Mouse (Mus musculus): ENCODE results near the gene Chordc1. TPM values are rescaled to one million over a fixed set of nuclear protein-coding genes. Genes with fewer than 3 reads are reported as not detected.

Chordc1 gene
- 14.1 and 16.0 TPM in 2 replicates for polyA plus RNA-seq (2012; rRNA removed)

DNA sequence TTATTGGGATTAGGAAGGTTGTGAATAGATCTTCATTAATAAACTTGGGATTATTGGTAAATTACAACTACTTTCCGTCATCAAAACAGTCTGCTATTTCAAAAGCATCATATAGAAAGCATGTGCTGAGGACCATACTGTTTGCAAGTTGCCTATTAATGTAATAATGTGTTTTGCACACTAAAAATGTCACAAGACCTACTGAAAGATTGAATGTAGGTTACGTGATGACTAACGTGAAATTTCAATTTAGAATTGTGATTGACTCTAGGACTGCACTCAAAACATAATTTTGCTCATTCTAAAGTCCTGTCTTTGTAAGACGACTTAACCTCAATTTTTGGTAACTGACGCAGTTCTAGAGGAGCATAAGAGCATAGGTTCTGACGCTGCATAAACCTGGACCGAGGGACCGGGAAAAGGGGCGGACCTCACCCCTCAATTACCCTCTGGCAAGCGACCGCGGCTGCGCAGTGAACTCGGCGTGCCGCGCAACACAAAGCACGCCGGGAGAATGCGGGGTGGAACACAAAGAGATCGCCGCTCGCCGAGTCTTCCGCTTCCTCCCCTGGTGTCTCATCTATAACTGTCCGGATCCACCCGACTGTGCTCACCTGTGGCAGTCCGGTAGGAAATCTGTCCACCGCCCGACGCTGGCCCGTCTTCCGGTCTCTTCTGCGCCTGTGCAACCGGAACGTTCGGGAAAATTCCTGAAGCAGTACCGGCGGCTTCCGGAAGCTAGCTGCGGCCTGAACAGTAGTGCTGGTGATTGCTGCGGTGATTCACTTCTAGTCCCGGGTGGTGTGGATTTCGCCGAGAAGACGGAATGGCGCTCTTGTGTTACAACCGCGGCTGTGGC lies at the start of gene Chordc1:
Chordc1 (plus strand) TSS at position 555 of the 859 bp plus-strand sequence.

Other genes starting within 250 kb of the Chordc1 start
- gene Naalad2, start 110.9 kb downstream of the Chordc1 start, polyA plus RNA-seq (2012; rRNA removed) = 0.25 and 0.35 TPM in 2 replicates
- not detected in 2 replicates for gene Ubtfl1, start 112.3 kb downstream of the Chordc1 start, polyA plus RNA-seq (2012; rRNA removed)
- gene Mbd3l2, start 138.5 kb downstream of the Chordc1 start, polyA plus RNA-seq (2012; rRNA removed) = not detected in 2 replicates
- 0.23 and 0.44 TPM in 2 replicates for gene Zfp558, start 186.1 kb downstream of the Chordc1 start, polyA plus RNA-seq (2012; rRNA removed)
- not detected in 2 replicates for gene Mbd3l1, start 186.2 kb downstream of the Chordc1 start, polyA plus RNA-seq (2012; rRNA removed)

Measured in liver, embryonic 14 days (tissue).